Mouse (Mus musculus): Measurements from ENCODE around the gene Rpgrip1l. TPM values are rescaled to one million over a fixed set of nuclear protein-coding genes. Genes with fewer than 3 reads are reported as not detected.

Rpgrip1l gene
- polyA plus RNA-seq, 1 experiment from 2014 or later: 15.4 TPM

DNA sequence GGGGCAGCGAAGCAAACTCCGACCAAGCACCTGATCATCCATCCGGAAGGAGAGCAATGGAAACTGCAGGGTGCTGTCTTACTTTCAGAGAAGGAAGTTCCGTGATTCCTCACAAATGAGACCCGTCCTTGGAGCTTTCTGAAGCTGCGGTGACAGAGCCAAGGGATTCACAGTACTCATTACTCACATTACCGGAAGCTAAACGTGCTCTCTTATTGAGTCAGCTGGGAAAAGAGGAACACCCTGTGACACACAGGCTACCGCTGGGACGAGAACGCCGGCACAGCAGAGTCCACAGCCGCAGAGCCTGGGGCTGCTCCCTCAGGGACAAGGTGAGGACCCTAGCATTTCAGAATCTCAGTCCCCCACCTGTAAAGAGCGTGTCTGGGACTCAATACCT, 136.9 kb downstream of the Rpgrip1l start:
- no peak for TF ChIP-seq CTCF (IDR thresholded peaks at IDR 0.05)
- ChIA-PET CTCF (no interaction called here), POLR2A (no interaction called here)
- H3K27me3 ChIP-seq: peaks cover 11% of the 10 kb centered on the region
- in situ Hi-C loops (cut with MboI; ENCODE audit: low pct_unique_long_range_greater_than_20kb): no loop called here
- ATAC-seq: no peak
- DNase-seq (ENCODE audit: low read depth, low spot score): no peak

DNA sequence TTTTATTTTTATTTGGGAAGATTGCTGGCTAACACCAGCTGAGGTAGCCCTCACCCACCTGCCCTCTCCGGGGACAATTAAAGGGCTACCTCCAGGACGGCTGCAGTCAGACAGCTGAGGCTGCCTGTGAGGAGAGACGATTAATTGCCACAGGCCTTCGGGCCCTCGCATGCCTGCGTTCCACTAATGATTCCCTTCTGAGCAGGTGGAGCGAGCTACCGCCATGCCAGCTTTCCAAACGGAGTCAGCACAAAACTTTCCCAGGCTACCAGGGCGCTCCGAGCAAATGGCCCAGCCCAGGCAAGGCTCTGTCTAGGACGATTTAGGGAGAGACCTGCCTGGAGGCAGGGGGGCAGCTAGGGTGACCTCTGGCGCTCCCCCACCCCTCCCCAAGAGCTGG, 141.5 kb downstream of the Rpgrip1l start:
- no peak for TF ChIP-seq CTCF (IDR thresholded peaks at IDR 0.05)
- CTCF ChIA-PET: no interaction called here
- ATAC-seq (no peak), DNase-seq (ENCODE audit: low read depth, low spot score) (no peak)
- in situ Hi-C loops (cut with MboI; ENCODE audit: low pct_unique_long_range_greater_than_20kb): no loop called here
- peaks cover 6% of the 10 kb centered on the region for H3K27me3 ChIP-seq
- POLR2A ChIA-PET: no interaction called here

DNA sequence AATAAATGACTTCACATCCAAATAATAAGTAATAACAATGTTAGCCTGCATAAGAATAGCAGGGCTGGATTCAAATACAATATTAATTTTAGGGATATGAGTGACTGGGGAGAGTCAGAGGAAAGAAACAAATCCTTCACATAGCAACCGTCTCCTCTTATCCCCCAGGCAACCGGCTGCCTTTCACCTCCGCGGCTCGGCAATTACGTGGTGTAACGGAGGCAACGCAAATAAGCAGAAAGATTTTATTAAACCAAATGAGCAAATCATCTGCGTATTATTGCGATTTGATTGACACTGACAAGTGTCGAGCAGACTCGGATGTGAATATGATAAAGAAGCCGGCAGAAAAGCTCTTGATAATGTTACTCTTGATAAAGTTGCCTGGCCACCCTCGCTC, 142.1 kb downstream of the Rpgrip1l start:
- ChIA-PET CTCF (no interaction called here), POLR2A (no interaction called here)
- in situ Hi-C loops (cut with MboI; ENCODE audit: low pct_unique_long_range_greater_than_20kb): no loop called here
- peaks cover 6% of the 10 kb centered on the region for H3K27me3 ChIP-seq
- DNase-seq (ENCODE audit: low read depth, low spot score) (no peak), ATAC-seq (no peak)
- TF ChIP-seq CTCF (IDR thresholded peaks at IDR 0.05): no peak

DNA sequence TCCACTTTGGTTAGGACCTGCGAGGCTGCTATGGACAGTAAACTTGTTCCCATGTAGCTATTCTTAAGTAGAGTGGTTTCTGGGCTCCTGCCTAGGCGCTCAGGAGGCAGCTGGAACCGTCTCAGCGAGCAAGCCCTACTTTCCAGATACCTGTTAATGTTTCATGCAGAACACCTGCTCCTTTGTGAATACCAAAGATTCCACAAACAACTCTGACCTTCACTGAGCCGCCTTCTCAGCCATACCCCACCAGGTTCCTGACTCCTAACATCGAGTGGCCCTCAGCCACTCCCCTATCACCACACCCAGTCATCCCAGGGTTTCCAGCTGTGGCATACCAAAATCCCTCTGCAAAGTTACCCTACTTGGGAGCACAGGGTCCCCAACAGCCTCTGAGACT, 142.9 kb downstream of the Rpgrip1l start:
- CTCF ChIA-PET: no interaction called here
- in situ Hi-C loops (cut with MboI; ENCODE audit: low pct_unique_long_range_greater_than_20kb): no loop called here
- ATAC-seq (no peak), DNase-seq (ENCODE audit: low read depth, low spot score) (no peak)
- POLR2A ChIA-PET: interaction anchor here (0.6 kb wide), 1 partner anchor 21 kb away, joined by 4 read pairs; no protein-coding TSS in a partner anchor
- no peak for TF ChIP-seq CTCF (IDR thresholded peaks at IDR 0.05)
- peaks cover 6% of the 10 kb centered on the region for H3K27me3 ChIP-seq

Other genes with a start within 250 kb of the Rpgrip1l start
- 52.7 TPM for gene Rbl2, start 243.2 kb downstream of the Rpgrip1l start, polyA plus RNA-seq (2021)
- gene Aktip, start 113.3 kb downstream of the Rpgrip1l start, polyA plus RNA-seq (2021): 88.1 TPM
- 63.7 TPM for gene Fto, start 263 bp upstream of the Rpgrip1l start, polyA plus RNA-seq (2021)